Mouse (Mus musculus) G1E (cell line): Measurements from ENCODE around the gene Scgb1a1.

Experiments used
- CTCF ChIP-seq: IDR thresholded peaks from 2 replicates; pipeline ENCODE4 v1.5.1; 2012; ENCODE audit warnings: low read depth, low read length, inconsistent platforms, mixed read lengths
- GATA1 ChIP-seq: IDR thresholded peaks from 2 replicates; pipeline ENCODE4 v1.6.1; 2012; ENCODE audit warnings: borderline replicate concordance, low read length, inconsistent platforms, mixed read lengths

DNA sequence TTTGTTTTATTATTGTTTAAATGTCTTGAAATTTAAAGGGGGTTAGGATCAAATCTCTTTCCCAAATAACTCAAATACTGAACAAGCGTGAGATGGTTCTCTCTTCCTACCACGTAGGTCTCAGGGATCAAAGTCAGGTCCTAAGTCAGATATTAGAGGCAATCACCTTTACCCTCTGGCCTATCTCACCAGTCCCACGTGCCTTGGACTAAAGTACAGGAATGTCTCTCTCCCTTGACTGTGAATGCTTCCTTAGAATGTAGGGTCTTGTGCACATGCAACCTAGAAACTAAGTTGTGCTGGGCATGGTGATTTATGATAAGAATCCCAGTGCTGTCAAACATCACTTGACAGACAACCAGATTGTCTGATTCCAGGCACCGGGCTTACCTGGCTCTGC lies 48.5 kb downstream of the Scgb1a1 start:
- TF ChIP-seq CTCF (no peak), GATA1 (no peak)
